Mouse (Mus musculus) thymus, adult 2 months (tissue): ENCODE results near the gene Epha6. TPM values are rescaled to one million over a fixed set of nuclear protein-coding genes. Genes with fewer than 3 reads are reported as not detected.

Experiments
- DNase-seq: peaks from one replicate; pipeline ENCODE4 v3.0.0; 2021
- H3K27ac ChIP-seq: fragments of 200-500 bp; 2 replicates; pipeline ENCODE4 v1.5.1; 2012; ENCODE audit warnings: low read length, control low read depth; ENCODE audit not compliant: control insufficient read depth, insufficient read depth
- H3K27me3 ChIP-seq: fragments of 200-500 bp; 2 replicates; pipeline ENCODE4 v1.6.1; 2012; ENCODE audit warnings: mild to moderate bottlenecking, low read length, moderate library complexity, mixed read lengths; ENCODE audit not compliant: control insufficient read depth, insufficient read depth
- H3K36me3 ChIP-seq: fragments of 200-500 bp; 2 replicates; pipeline ENCODE4 v1.6.1; 2012; ENCODE audit warnings: mild to moderate bottlenecking, low read length, moderate library complexity; ENCODE audit not compliant: control insufficient read depth, insufficient read depth
- H3K4me1 ChIP-seq: fragments of 200-500 bp; replicated peaks from 2 replicates; pipeline ENCODE4 v1.6.1; 2012; ENCODE audit warnings: low read length; ENCODE audit not compliant: control insufficient read depth, insufficient read depth
- H3K4me3 ChIP-seq: fragments of 200-500 bp; 2 replicates; pipeline ENCODE4 v1.5.1; 2012; ENCODE audit warnings: mild to moderate bottlenecking, low read length, control low read depth, moderate library complexity; ENCODE audit not compliant: control insufficient read depth, insufficient read depth
- CTCF ChIP-seq: fragments of 200-500 bp; IDR thresholded peaks from 2 replicates; pipeline ENCODE4 v1.5.1; 2012; ENCODE audit warnings: mild to moderate bottlenecking, control low read depth, low read length, moderate library complexity, borderline replicate concordance; ENCODE audit not compliant: control insufficient read depth, poor library complexity, insufficient read depth; ENCODE audit errors: extremely low read depth
- POLR2A ChIP-seq: fragments of 200-500 bp; IDR thresholded peaks from 2 replicates; pipeline ENCODE4 v1.6.1; 2012; ENCODE audit warnings: mild to moderate bottlenecking, low read length, control low read depth, moderate library complexity; ENCODE audit not compliant: control insufficient read depth, poor library complexity, insufficient read depth; ENCODE audit errors: extremely low read depth
- WGBS: fragments of 180-500 bp; shearing (Covaris S2); methylation state at CpG from one replicate; pipeline ENCODE4 v1.1.7; 2018; 5-methylcytosine and 5-hydroxymethylcytosine counted together
- polyA plus RNA-seq: library from polyadenylated mRNA; depleted of rRNA; stranded (reverse); fragments of >200 nt; gene quantifications from 2 replicates; pipeline ENCODE4 v1.2.3, GENCODE M21; 2012

Epha6 gene
- polyA plus RNA-seq, 1 experiment, result not detected

GRCm38 (mm10) chr16:59604078-59604781, 1001.1 kb downstream of the Epha6 start:
- Histone ChIP-seq H3K36me3 (no peaks in the 10 kb centered on the region), H3K27ac (no peak overlapping the region), H3K27me3 (peaks cover 8% of the 10 kb centered on the region), H3K4me1 (no peaks in the 10 kb centered on the region; the same call in 1 of the 2 replicates), H3K4me3 (no peak overlapping the region)
- TF ChIP-seq POLR2A, result no peak
- TF ChIP-seq CTCF, result no peak
- WGBS, result 38% methylated on average over 15 of the region's 15 CpGs
- no peak for DNase-seq
